Mouse (Mus musculus): ENCODE measurements at regions not wholly inside any gene's neighbourhood (a gene's known extent, or its start where the extent isn't known, plus 50 kb on each side); places are given as distances from the start of the nearest gene placed in this dataset.

DNA sequence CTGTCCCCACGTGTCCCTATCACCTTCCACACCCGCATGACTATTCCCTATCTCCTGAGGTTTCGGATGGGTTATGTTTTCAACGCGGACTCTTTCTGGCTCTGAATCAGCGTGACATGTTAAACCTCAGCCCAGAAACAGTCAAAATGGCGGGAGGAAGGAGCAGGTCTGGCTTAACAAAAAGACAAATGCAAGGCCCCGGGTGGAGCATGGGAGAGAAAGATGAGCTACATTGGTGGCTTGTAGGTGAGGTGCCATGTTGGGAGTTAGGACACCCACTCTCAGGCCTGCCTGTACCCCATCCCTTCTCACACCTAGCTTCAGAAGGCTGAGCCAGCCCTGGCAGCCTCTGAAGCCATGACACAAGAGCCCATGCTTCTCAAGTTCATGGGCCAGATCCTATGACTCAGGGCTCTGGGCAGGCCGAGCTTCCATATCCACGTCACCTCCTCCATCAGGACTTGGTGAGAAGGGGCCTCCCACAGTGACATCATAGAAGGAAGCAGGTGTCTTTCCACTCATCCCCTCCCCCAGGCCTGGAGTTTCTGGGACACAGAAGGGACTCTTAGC is 80.5 kb downstream of the Cpn2 start:
- TF ChIP-seq CTCF (IDR thresholded peaks at IDR 0.05; ENCODE audit: low read depth, low read length) = no peak
- no peak for TF ChIP-seq GATA1 (IDR thresholded peaks at IDR 0.05; ENCODE audit: borderline replicate concordance, low read length)
- no peak for TF ChIP-seq GATA2 (IDR thresholded peaks at IDR 0.05; ENCODE audit: borderline replicate concordance, low read depth, low read length)
- TF ChIP-seq TAL1 (conservative IDR thresholded peaks at IDR 0.05; ENCODE audit: low read depth, low read length) = no peak
